Mouse (Mus musculus) kidney, adult 2 months (tissue): ENCODE data around the gene Nccrp1.

Experiments used
- CTCF ChIP-seq: fragments of 200-500 bp; conservative IDR thresholded peaks from 2 replicates; pipeline ENCODE4 v1.5.1; 2011; ENCODE audit warnings: low read depth, mild to moderate bottlenecking, control low read depth, low read length, moderate library complexity, mixed read lengths; ENCODE audit not compliant: insufficient read depth, insufficient read length
- POLR2A ChIP-seq: fragments of 200-500 bp; IDR thresholded peaks from one replicate; pipeline ENCODE4 v1.6.1; 2011; ENCODE audit warnings: low read depth, low read length, control low read depth

DNA sequence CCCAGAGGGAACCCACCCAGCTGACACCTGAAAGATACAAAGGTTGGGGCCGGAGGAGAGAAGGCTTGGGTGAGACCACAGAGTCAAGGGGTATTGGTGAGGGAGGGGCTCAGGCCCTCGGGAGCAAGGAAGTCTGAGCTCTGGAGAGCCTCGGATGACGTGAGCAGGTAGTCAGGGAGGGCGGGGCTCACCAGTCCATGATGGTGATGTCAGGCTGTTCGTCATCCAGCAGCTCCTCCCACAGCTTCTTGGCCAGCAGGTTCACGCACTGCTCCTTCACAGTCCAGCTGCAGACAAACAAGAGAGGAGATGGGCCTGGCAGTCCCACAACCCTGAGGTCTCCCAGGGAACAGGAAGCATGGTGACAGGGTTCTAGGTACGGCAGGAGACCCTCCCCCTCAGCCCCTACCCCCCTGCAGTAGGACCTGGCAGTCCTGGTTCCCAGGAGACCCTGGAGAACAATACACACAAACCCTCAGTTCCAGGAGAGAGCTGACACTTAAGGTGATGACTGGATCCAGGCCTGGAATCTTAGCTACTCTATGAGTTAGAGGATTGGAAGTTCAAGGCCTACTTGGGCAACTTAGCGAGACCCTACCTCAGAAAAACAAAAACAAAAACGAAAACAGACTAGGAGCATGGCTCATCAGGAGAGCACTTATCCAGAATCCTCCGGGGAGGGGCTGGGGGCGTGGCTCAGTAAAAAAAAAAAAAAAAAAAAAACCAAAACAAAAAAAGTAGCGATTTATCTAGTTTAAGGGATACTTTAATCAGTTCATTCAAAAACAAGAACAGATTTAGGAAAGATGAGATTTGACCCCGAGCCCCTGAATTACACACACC lies 1.8 kb downstream of the Nccrp1 start:
- TF ChIP-seq POLR2A (no peak), CTCF (no peak)
